Mouse (Mus musculus) intestine, postnatal 0 days (tissue): ENCODE data around the gene Camta1. TPM values are rescaled to one million over a fixed set of nuclear protein-coding genes. Genes with fewer than 3 reads are reported as not detected.
A peak's percentile ranks its signal among the peaks of the same experiment; 100 is the strongest.

Experiments
- ATAC-seq: fragments of 200-750 bp; cut with Nextera tagmentation; 2 replicates; pipeline ENCODE4 v1.8.0; 2017; ENCODE audit warnings: mild to moderate bottlenecking, moderate TSS enrichment, moderate library complexity
- H3K27ac ChIP-seq: fragments of 300-500 bp; sonication (generic); 2 replicates; pipeline ENCODE4 v1.5.1; 2014; ENCODE audit warnings: mild to moderate bottlenecking, low read depth, low read length, moderate library complexity
- H3K27me3 ChIP-seq: fragments of 300-500 bp; sonication (generic); replicated peaks from 2 replicates; pipeline ENCODE4 v1.6.1; 2014; ENCODE audit warnings: low read length, mixed read lengths; ENCODE audit not compliant: control insufficient read depth, insufficient read depth
- H3K36me3 ChIP-seq: fragments of 300-500 bp; sonication (generic); 2 replicates; pipeline ENCODE4 v1.6.1; 2014; ENCODE audit warnings: mild to moderate bottlenecking, moderate library complexity; ENCODE audit not compliant: control insufficient read depth, insufficient read depth
- H3K4me1 ChIP-seq: fragments of 300-500 bp; sonication (generic); replicated peaks from 2 replicates; pipeline ENCODE4 v1.6.1; 2014; ENCODE audit warnings: antibody characterized with exemption, low read length, mixed read lengths; ENCODE audit not compliant: control insufficient read depth, insufficient read depth
- H3K4me2 ChIP-seq: fragments of 300-500 bp; sonication (generic); replicated peaks from 2 replicates; pipeline ENCODE4 v1.6.1; 2014; ENCODE audit warnings: low read depth, mild to moderate bottlenecking, moderate library complexity
- H3K4me3 ChIP-seq: fragments of 300-500 bp; sonication (generic); 2 replicates; pipeline ENCODE4 v1.5.1; 2014; ENCODE audit warnings: low read depth, low read length
- H3K9ac ChIP-seq: fragments of 300-500 bp; sonication (generic); 2 replicates; pipeline ENCODE4 v1.6.1; 2014; ENCODE audit warnings: mild to moderate bottlenecking, low read depth, low read length
- H3K9me3 ChIP-seq: fragments of 300-500 bp; sonication (generic); 2 replicates; pipeline ENCODE4 v1.6.1; 2016; ENCODE audit warnings: mixed run types; ENCODE audit not compliant: control insufficient read depth
- CTCF ChIP-seq: sonication (generic); IDR thresholded peaks from 2 replicates; pipeline ENCODE4 v1.5.1; 2016; ENCODE audit warnings: low read depth, mild to moderate bottlenecking, control low read depth, antibody characterized with exemption, moderate library complexity
- WGBS: fragments of 180-500 bp; shearing (Covaris S2); extraction: QIAGEN DNeasy Blood & Tissue Kit; methylation state at CpG from one replicate; pipeline ENCODE4 v1.1.7; 2014; 5-methylcytosine and 5-hydroxymethylcytosine counted together
- polyA plus RNA-seq: library from polyadenylated mRNA; unstranded; fragments of >200 nt; fragmentation: Nextera tagmentation; extraction: Ambion mirVana; gene quantifications from 2 replicates; pipeline ENCODE4 v1.2.1, GENCODE M21; 2015

Gene Camta1
- polyA plus RNA-seq, 1 experiment from 2014 or later = 54.1 TPM

DNA sequence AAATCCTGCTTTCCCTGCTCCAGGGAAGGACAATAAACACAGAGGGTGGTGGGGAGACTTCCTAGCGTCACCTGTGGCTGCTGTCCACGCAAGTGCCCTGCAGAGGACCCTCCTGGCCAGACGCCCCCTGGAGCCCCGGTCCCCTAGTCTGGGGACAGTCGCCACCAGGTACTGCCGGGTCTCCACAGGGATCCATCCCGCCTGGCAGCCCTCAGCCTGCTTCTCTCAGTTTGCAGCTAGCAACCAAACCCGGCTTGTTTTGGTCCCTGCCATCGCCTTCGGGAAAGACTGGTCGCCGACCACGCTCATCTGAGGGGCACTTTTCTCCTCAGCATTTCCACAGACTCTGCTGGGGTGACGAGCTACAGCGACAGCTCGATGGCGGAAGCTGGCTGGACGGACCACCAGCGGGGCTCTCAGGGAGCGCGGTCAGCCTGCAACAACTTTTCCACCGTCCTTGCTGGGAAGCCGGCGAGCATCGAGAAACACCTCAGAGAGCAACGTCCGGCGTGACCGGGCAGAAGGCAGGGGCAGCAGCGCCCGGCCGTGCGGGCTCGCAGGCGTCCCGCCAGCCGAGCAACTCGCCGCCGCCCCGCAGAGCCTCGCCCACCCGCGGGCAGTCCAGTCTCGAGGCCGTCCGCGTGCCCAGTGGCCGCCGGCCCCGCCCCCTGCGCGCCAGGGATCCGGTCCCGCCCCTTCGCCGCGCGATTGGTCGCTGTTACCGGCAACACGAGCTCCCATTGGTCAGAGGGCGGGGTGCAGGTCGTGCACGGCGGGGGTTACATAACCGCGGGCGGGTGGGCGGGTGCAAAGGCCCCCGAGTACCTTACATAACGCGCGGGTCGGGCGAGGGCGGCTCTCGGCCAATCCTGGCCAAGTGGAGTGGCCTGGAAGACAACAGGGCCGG, 817.4 kb downstream of the Camta1 start, which contains the start of gene Per3:
Gene Per3 (minus strand): TSS at position 629 of the 907 bp plus-strand sequence.
- no peaks in the 10 kb centered on the region; the same call in 1 of the 2 replicates for H3K4me1 ChIP-seq
- no peaks in the 10 kb centered on the region for H3K27me3 ChIP-seq
- peaks cover 26% of the 10 kb centered on the region for H3K36me3 ChIP-seq
- H3K9ac ChIP-seq = peak within 1 kb of the TSS; percentile 68
- peak within 1 kb of the TSS; percentile 96 for H3K4me2 ChIP-seq
- TF ChIP-seq CTCF = no peak
- H3K9me3 ChIP-seq = no peaks in the 10 kb centered on the region
- H3K4me3 ChIP-seq = peak within 1 kb of the TSS; percentile 46
- peak within 1 kb of the TSS; percentile 10 for H3K27ac ChIP-seq
- ATAC-seq = peak; percentile 99
- under 1% methylated on average over 69 of the region's 79 CpGs for WGBS

DNA sequence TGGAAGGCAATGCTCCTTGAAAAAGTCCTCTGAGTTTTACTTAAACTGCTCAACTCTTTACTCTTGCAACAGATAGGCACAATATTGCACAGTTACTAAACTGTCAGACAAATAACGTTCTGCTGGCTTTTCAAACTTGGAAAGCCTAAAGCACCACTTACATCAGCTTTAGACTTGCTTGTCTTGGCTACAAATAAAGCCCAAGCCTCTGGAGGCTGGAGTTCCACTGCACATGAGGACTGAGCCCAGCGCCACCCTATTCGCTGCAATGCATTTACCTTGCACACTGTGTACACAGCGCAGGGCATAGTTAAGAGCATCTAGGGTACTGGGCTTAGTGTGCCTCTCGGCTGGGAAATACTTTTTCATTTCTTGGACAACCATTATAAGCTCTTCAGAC, 818.4 kb downstream of the Camta1 start:
- peak overlapping the region; percentile 46 for H3K4me3 ChIP-seq
- peak overlapping the region; percentile 96 for H3K4me2 ChIP-seq
- H3K27ac ChIP-seq = no peak overlapping the region
- no peak for TF ChIP-seq CTCF
- 0 out of 2 replicates have a peak overlapping the region, but pooled peaks have one; percentile 68 for H3K9ac ChIP-seq
- no peaks in the 10 kb centered on the region; the same call in 1 of the 2 replicates for H3K4me1 ChIP-seq
- no peaks in the 10 kb centered on the region for H3K27me3 ChIP-seq
- peaks cover 17% of the 10 kb centered on the region for H3K36me3 ChIP-seq
- 31% methylated on average over 5 of the region's 5 CpGs for WGBS
- no peaks in the 10 kb centered on the region for H3K9me3 ChIP-seq
- no peak for ATAC-seq

DNA sequence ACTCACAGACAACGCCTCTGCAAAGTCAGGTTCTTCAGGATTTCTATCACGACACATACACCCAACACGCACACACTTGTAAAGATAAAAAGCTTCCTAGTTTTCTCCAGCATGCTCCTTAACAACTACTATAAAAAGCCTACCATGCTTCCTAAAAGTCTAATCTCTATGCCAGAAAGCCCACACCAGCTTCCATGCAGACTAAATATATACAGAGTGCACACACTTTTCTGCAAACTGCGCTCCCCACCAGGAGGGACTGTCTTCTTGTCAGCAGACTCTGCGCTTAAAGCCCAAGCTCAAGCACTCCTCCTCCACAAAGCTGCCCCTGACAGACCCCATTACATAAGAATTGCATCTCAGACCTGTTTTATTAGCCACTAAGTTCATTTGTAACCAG, 820.2 kb downstream of the Camta1 start:
- no peak for ATAC-seq
- Histone ChIP-seq H3K4me2 (no peak overlapping the region), H3K27me3 (no peaks in the 10 kb centered on the region), H3K9me3 (no peaks in the 10 kb centered on the region), H3K27ac (no peak overlapping the region), H3K9ac (no peak overlapping the region), H3K4me3 (no peak overlapping the region), H3K4me1 (no peaks in the 10 kb centered on the region; the same call in 1 of the 2 replicates), H3K36me3 (peaks cover 2% of the 10 kb centered on the region; the same call in 1 of the 2 replicates)
- 82% methylated on average over 5 of the region's 5 CpGs for WGBS
- TF ChIP-seq CTCF = no peak

DNA sequence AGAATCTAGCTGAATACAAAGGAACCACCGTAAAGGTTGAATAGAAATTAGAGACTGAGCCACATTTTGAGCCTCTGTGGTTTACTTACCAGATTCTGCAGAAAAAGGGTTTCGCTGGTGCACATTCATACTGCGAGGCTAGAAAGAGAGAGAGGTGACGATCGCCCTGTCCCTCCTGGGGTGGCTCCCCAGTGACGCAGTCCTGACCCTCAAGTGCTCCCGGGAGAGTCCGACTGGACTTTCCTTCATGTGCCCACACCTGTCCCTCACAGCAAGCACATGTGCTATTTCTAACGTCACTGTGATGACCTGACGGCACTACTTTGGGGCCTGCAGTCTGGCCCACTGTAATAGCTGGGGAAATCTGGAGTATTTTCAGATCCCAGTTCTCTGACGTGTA, 823.9 kb downstream of the Camta1 start:
- Histone ChIP-seq H3K27me3 (no peaks in the 10 kb centered on the region), H3K9ac (no peak overlapping the region), H3K27ac (no peak overlapping the region), H3K36me3 (peaks cover 3% of the 10 kb centered on the region; the same call in 1 of the 2 replicates), H3K4me2 (no peak overlapping the region), H3K4me1 (no peaks in the 10 kb centered on the region), H3K4me3 (no peak overlapping the region), H3K9me3 (no peaks in the 10 kb centered on the region)
- WGBS = 89% methylated on average over 11 of the region's 11 CpGs
- ATAC-seq = no peak
- TF ChIP-seq CTCF = no peak

DNA sequence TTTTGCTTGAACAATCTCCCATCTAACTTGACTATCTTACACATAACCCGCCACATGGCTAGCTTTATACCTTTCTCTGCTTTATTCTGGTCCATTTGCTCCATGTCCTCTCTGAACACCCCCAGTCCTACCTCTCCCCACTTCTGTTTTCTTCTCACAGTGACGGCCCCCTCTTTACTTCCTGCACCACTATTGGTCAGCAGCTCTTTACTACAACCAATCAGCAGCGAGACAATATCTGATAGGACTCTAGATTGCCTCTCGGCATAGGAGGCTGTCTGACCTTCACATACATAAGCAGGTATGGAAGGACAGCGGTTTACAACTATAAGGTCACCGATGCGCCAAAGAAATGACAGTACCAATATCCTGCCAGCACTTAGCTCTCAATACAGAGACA, 825.2 kb downstream of the Camta1 start:
- no peak overlapping the region for H3K4me3 ChIP-seq
- WGBS = 86% methylated on average over 7 of the region's 7 CpGs
- no peak overlapping the region for H3K9ac ChIP-seq
- no peaks in the 10 kb centered on the region for H3K9me3 ChIP-seq
- H3K4me1 ChIP-seq = no peaks in the 10 kb centered on the region
- H3K27ac ChIP-seq = no peak overlapping the region
- H3K4me2 ChIP-seq = no peak overlapping the region
- H3K27me3 ChIP-seq = no peaks in the 10 kb centered on the region
- ATAC-seq = no peak
- no peak for TF ChIP-seq CTCF
- peaks cover 3% of the 10 kb centered on the region; the same call in 1 of the 2 replicates for H3K36me3 ChIP-seq

DNA sequence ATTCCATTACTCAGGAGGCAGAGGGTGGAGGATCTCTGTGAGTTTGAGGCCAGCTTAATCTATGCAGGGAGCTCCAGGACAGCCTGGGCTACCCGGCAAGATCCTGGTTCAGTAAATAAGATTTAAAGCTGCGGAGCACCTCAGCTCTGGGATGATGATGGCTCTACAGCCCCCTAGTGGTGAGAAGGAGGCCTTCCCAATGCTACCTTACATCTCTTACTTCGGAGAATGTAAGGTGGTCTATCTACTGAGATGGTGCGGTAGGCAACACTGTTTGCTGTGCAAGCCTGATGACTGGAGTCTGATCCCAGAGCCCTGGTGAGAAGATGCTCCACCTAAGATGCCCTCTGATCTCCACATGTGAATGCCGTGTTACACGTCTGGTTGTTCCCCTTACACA, 834.7 kb downstream of the Camta1 start:
- Histone ChIP-seq H3K4me2 (no peak overlapping the region), H3K36me3 (peaks cover 6% of the 10 kb centered on the region; the same call in 1 of the 2 replicates), H3K4me3 (no peak overlapping the region), H3K27me3 (no peaks in the 10 kb centered on the region), H3K27ac (no peak overlapping the region), H3K9ac (no peak overlapping the region), H3K9me3 (no peaks in the 10 kb centered on the region), H3K4me1 (no peaks in the 10 kb centered on the region)
- WGBS = 48% methylated on average over 6 of the region's 6 CpGs
- ATAC-seq = no peak
- peak; percentile 84 for TF ChIP-seq CTCF
